Mouse (Mus musculus): ENCODE data around the gene Map2k5. TPM values are rescaled to one million over a fixed set of nuclear protein-coding genes. Genes with fewer than 3 reads are reported as not detected.

Map2k5 gene
- total RNA-seq, 2 experiments from 2014 or later, result 4.6 to 11.3 TPM

GRCm38 (mm10) chr9:63281996-63282395 lies 95.7 kb downstream of the Map2k5 start:
- no peak for ATAC-seq (replicated peaks; ENCODE audit: low FRiP score, poor library complexity, severe bottlenecking)

GRCm38 (mm10) chr9:63281086-63281485 lies 96.6 kb downstream of the Map2k5 start:
- no peak for ATAC-seq (replicated peaks; ENCODE audit: low FRiP score, poor library complexity, severe bottlenecking)

GRCm38 (mm10) chr9:63273781-63274180 lies 103.9 kb downstream of the Map2k5 start:
- no peak for ATAC-seq (replicated peaks; ENCODE audit: low FRiP score, poor library complexity, severe bottlenecking)

DNA sequence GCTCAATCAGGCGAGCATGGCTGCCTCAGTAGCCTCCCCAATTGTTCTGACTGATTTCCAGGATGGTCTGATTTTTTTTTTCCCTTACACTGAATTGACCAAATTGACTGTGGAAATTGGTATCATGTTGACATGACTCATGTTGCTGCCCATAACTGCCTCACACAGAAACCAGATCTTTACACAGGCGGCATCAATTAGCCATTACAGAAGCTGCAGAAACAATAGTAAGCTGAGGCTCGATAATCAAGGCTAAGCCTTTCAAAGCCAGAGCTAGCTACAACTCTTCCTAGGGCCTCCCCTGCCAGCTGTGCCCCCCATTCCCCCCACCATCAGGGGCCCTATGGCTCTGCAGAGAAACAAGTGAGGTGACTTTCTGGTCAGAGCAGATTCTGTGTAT lies 107.9 kb downstream of the Map2k5 start:
- ATAC-seq (replicated peaks; ENCODE audit: low FRiP score, poor library complexity, severe bottlenecking), result no peak

DNA sequence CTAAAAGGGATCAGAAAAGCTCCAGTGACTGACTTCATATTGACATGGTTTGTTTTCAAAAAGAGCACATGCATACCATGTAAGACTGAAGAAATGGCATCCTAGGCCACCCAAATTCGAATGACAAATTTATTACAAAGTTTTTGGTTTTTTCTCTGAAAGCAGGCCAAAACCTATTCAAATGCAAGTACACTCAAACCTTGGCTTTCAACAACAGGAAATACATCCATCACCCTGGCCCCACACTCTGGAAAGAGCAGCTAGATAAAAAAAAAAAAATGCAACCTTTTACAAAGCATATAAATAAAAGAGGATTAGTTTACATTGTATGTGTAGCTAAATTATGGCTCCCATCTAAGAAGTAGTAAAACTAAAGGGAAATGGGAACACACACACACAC lies 114.5 kb downstream of the Map2k5 start:
- no peak for ATAC-seq (replicated peaks; ENCODE audit: low FRiP score, poor library complexity, severe bottlenecking)

GRCm38 (mm10) chr9:63258768-63259167 lies 118.9 kb downstream of the Map2k5 start:
- no peak for ATAC-seq (replicated peaks; ENCODE audit: low FRiP score, poor library complexity, severe bottlenecking)

GRCm38 (mm10) chr9:63257739-63258138 lies 120.0 kb downstream of the Map2k5 start:
- no peak for ATAC-seq (replicated peaks; ENCODE audit: low FRiP score, poor library complexity, severe bottlenecking)

- no peak for ATAC-seq (replicated peaks; ENCODE audit: low FRiP score, poor library complexity, severe bottlenecking)
These were observed 126.7 kb downstream of the Map2k5 start for GRCm38 (mm10) chr9:63250841-63251626.

DNA sequence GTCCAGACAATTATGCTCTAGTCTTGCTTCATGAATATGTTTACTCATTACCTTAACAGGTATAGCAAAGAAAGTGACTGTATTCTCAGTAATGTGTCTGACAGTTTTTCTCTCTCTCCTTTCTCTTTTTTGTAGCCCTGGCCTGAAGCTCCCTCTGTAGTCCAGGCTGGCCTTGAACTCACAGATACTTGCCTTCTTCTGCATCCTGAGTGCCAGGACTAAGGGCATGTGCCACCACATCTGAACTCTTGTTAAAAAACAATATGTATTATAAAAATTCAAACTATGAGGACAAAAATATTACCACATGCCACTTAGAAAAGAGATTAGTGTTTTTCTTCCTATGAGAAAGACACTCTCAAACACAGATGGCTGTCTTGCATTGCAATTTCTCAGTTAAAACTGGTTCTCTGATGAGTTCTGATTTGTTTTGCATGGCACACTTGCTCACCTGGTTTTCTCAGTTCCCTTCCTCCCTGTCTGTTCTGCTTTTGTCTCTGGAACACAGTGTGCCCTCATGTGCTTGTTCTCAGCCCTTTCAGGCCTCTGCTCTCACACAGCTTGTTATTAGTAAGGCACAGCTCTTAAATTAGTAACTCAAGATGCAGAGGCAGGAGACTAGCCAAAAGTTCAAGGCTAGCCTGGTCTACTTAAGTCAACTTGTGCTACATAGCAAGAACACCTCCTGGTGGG lies 129.5 kb downstream of the Map2k5 start:
- no peak for ATAC-seq (replicated peaks; ENCODE audit: low FRiP score, poor library complexity, severe bottlenecking)

DNA sequence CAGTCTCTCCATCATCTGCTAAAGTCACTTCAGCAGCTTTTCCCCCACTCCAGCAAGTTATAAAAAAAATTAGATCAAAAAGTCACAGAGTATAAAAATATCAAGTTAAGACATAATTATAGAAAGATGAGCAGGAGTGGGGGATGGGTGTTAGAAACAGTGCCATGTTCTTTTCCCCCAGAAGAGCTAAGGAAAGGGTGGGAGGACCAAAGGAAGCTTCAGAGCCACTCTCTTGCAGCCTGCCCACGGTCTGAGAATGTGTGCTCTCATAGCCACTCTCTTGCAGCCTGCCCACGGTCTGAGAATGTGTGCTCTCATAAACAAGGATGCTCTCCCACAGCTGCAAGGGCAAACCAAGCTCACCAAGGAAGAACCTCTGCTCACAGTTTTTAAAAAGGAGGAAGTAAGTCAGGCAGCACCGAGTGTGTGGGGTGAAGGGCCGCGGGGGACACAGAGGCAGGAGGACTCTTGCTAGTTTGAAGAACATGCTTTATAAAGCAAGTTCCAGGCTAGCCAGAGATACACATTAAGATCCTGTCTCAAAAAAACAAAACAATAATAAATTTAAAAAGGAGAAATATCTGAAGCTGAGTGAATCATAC lies 131.0 kb downstream of the Map2k5 start:
- no peak for ATAC-seq (replicated peaks; ENCODE audit: low FRiP score, poor library complexity, severe bottlenecking)

DNA sequence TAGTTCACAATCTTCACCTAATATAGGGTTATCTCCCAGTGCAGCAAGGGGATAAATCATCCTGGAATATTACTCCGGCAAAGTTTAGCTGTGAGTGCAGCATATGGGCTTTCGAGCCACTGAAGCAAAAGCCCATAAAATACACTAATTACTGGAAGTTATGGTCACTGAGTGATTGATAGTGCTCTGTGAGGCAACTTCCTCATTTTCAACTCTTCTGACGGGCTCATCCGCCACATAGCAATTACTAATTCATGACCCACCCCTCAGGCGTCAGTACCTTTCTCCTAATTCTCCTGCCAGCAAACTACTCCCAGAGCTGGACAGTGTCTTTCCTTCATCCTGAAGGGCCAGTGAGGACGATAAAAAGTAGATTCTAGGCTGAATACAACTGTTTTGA lies 135.7 kb downstream of the Map2k5 start:
- ATAC-seq (replicated peaks; ENCODE audit: low FRiP score, poor library complexity, severe bottlenecking), result no peak

GRCm38 (mm10) chr9:63241241-63241640 lies 136.5 kb downstream of the Map2k5 start:
- no peak for ATAC-seq (replicated peaks; ENCODE audit: low FRiP score, poor library complexity, severe bottlenecking)

DNA sequence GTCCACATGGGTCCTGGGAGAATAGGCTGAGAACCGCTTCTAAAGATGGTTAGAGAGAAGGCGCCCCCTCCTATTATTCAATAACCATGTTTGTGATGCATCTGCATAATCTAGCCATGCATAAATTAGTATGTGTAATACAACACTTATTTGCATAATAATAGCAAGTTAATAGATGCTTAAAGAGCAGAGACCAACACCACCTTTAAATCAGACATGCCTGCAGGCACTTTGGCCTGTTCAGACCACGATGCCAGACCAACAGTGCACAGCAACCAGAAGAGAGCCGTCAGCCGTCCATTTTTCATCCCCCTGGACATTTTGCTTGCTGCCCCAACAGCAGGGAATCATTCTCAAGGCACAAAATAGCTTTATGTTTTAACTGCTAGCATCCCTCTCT lies 143.3 kb downstream of the Map2k5 start:
- ATAC-seq (replicated peaks; ENCODE audit: low FRiP score, poor library complexity, severe bottlenecking), result no peak

- ATAC-seq (replicated peaks; ENCODE audit: low FRiP score, poor library complexity, severe bottlenecking), result no peak
These were observed 147.4 kb downstream of the Map2k5 start for GRCm38 (mm10) chr9:63230289-63230688.

DNA sequence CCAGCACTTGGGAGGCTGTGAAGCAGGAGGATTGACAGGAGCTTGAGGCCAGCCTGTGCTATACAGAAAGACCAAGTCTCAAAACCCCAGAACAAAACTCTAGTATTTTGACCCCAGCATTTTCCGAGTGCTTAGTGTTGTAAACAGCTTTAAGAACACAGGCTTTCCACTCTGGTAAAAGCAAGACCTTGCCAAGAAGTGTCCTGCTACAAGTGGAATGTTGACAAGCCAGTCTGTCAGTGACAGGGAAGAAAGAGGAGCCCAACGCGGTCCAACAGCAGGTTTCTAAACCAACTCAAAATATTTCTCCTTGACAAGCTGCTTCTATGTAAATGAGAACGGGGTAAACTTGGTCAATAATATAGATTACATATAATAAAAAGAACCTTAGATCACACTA lies 148.6 kb downstream of the Map2k5 start:
- no peak for ATAC-seq (replicated peaks; ENCODE audit: low FRiP score, poor library complexity, severe bottlenecking)

- ATAC-seq (replicated peaks; ENCODE audit: low FRiP score, poor library complexity, severe bottlenecking), result no peak
These were observed 155.5 kb downstream of the Map2k5 start for GRCm38 (mm10) chr9:63222161-63222560.

- ATAC-seq (replicated peaks; ENCODE audit: low FRiP score, poor library complexity, severe bottlenecking), result no peak
These were observed 157.9 kb downstream of the Map2k5 start for GRCm38 (mm10) chr9:63219851-63220250.

DNA sequence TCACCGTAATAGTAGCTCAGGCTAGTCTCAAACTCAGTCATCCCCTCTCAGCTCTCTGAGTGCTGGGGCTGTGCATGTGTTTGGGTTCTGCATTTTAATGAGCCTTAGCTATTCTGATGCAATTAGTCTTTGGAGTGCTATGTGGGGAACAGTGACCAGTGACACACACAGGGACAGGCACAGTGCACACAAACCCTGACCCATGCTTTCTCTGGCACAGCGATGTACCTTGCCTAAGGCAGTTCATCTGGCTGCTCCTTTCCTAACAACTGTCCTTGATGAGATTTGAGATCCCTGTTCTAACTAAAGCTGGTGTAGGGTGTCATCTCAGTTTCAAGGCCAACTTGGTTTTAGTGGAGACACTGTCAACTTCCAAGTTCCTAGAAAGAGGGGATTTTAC lies 162.7 kb downstream of the Map2k5 start:
- no peak for ATAC-seq (replicated peaks; ENCODE audit: low FRiP score, poor library complexity, severe bottlenecking)

DNA sequence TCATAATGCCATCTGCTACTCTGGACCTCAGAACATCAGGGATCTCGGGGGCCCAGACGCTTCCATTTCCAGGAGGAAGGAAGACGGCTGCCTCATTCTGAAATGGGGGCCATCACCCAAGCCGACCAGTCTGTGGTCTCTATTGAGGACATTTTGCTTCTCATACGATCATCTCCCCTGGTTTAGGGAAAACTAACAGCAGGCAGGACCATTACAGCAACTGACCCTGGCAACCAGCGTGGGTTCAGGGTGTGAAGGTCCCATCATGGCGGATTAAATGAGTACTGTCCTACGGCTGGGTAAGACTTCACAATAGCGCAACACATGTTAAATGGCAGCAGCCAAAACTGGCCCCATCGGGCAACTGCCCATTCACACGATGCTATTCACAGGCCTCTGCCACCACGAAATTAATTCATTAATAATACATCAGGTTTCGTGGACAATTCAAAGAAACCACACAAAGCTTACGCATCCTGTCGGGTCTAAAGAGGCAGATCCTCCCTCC lies 170.9 kb downstream of the Map2k5 start:
- no peak for ATAC-seq (replicated peaks; ENCODE audit: low FRiP score, poor library complexity, severe bottlenecking)

- no peak for ATAC-seq (replicated peaks; ENCODE audit: low FRiP score, poor library complexity, severe bottlenecking)
These were observed 174.2 kb downstream of the Map2k5 start for GRCm38 (mm10) chr9:63203461-63203860.

All from erythroid progenitor cell, adult 5-6 weeks (primary cell).